Mouse (Mus musculus) thymus, postnatal 25 days (tissue): ENCODE results near the gene Rbm5.

ENCODE experiments used
- DNase-seq: peaks from one replicate; pipeline ENCODE4 v3.0.0; 2022

Gene Rbm5

DNA sequence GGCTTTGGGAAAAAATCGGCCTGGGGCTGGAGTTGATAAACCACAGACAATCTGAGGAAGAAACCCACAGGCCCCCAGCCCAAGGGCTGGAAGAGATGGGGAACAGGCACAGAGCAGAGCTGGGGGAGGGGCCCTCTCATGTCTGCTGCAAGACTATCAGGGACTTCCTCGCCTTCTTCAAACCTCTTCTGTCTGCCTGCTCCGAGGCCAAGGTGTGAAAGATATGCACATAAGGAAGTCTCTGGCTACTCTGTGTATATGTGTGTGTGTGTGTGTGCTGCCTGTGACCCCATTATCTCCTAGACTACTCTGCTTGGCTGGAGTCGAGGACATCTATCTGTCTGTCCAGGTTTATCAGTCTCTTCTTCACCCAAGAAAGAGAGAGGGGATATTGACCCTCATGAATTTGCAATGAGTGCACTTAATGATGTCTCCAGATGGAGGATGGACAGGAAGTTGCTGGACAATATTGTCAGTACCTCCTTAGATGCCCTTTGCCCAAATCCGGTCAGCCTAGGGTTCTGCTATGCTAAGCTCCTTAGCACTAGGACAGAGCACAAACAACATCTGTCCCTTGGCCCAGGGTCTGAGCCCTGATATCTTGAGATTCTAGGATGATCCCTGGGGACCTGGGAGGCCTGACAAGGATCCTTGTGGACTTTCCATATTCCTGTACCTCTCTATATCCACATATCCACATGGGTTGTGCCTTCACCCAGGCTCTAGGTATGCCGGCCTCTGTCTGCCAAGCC is 41.7 kb downstream of the Rbm5 start:
- DNase-seq = no peak

DNA sequence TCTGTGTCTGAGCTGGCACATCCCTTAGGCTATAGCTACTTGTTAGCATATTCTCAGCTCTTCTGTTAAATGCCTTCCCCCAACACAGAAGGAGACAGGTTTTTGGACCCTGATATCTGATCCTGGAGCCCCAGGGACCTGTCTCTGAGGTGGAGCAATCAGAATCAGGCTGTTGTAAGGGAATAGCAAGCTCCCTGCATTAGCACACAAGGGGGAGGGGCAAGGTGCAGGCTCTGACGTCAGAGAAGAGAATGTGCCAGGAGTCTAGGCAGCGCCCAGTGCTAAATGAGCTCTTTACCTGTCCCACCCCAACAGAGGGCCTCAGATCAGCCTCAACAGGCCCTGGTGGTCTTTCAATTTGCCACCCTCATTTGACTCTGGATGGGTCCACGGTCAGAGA is 43.8 kb downstream of the Rbm5 start:
- no peak for DNase-seq

DNA sequence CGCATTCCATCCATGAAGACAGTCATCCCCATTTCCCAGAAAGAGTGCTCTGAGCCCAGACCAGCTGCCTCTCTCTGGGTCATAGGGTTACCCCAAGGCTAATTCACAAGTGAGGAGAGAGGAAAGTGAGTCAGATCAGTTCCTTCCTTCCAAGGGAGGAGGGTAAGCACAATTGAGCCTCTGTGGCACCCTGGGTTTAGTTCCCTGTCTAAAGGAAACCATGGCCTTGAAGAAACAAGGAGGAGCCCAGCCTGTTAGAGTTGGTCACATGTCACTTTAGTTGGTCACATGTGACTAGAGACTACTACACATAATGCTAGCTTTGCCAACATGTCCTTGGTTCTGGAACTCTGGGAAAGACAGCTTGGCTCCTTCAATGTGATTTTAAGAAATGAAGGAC is 46.0 kb downstream of the Rbm5 start:
- no peak for DNase-seq

DNA sequence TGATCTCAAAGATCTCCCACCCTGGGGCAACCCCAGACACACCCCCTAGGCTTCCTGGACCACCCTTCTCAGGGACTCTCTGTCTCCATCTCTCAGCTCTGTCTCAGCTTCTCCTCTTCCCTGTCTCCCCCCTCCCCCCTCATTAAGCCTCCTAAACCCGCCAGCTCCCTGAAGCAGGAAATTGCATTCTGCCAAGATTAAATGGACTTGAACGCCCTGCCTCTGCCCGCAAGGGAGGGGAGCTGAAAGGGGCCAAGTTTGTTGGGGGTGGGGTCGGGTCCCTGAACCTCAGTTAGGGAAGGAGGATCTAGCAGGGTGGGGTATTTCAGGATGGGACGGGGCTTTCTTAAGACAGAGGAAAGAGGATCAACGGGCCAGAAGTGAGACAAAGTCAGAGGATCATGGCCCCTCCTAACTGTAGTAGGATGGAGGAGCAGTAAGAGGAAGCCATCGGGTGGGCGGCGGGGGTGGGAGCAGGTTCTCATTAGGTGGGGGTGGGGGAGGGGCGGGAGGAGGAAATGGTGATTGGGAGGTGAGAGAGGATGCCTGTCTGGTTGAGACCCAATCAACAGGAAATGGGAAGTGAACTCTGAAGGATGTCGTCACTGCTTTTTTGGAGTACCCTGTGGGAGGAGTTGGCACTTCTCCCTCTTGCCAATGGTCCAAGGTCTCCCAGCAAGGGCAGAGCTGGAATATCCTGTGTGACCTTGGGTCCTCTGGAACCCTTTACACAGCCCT is 46.8 kb downstream of the Rbm5 start:
- no peak for DNase-seq

DNA sequence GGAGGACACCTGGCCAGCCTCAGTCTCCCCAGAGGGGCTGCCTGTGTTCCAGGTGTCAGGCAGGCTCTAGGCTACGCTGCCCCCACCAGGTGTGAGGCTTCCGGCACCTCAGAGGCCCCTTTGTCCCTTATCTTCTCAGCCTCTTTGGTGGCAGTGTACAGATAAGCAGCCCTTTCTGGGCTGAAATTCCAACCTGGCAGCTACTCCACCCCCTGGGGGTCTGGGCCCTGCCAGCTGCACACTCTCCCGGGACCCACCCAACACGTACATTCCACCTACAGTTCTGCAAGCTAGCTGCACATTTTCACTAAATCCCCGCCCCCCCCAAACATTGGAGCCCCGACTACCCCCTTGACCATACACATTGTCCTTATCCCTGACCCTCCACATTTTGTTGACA is 47.5 kb downstream of the Rbm5 start:
- no peak for DNase-seq

DNA sequence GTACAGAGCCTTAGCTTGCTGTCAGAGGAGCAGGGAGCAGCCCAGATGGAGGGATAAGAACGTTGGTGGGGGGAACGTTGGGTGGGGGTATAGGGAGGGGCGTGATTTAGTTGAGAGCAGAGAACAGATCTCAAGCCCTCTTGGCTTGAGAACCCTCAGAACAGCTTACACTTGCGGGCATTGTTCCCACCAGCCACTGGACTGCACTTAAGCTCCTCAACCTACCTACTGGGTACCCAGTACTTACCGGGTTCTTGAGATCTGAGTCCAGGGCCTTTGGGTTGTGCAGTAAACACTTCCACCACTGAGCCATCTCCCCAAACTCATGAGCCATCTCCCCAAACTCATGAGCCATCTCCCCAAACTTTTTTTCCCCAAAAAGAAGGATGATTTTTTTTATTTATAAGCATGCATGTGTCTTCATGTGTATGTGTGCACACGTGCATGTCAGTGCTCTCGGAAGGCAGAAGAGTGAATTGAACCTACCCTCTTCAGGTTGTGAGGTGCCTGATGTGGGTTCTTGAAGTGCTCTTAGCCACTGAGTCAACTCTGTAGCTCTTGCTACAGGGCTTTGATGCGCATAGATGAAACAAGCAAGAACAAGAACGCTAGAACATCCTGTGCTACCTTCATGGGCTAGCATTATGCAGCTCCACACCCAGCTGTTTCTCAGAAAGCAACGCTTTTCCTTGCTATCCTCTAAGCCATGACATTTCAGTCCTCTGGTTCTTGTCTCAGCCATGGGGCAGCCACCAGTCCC is 51.8 kb downstream of the Rbm5 start:
- DNase-seq = peak; percentile 28

DNA sequence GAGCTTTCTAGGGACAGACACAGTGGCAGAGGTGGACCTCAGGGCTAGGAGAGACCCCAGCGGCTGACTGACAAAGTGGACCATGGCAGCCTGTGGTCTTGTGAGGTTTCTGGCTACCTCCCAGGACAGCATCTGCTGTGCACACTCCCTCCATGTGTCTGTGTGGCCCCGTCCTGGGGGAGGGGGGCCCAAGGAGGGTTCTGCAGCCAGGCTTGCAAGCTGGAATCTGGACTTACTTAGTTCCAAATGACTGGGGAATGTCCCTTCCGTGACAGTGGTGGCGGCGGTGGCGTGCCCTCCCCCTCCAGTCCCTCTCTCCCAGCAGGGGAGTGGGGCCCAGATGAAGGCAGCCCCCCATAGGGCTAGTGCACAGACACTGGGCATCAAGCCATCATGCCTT is 53.8 kb downstream of the Rbm5 start:
- no peak for DNase-seq

DNA sequence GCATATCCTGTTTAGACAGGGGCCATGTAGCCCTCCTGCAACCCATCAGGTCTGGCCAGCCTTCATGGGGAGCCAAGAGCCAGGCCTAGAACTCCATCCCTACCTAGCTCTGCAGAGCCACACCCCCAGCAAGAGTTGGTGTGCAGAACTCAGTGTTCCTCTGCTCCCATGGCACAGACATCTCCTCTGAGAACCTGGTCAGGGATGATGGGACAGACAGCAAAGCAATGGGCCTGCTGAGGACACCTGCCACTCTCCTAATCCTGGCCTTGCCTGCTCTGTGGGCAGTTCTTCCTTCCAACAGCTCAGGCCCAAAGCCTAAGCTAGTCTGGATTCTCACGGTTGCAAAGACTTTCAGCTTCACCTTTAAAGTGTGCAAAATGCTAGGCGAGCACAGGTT is 55.2 kb downstream of the Rbm5 start:
- DNase-seq = no peak

DNA sequence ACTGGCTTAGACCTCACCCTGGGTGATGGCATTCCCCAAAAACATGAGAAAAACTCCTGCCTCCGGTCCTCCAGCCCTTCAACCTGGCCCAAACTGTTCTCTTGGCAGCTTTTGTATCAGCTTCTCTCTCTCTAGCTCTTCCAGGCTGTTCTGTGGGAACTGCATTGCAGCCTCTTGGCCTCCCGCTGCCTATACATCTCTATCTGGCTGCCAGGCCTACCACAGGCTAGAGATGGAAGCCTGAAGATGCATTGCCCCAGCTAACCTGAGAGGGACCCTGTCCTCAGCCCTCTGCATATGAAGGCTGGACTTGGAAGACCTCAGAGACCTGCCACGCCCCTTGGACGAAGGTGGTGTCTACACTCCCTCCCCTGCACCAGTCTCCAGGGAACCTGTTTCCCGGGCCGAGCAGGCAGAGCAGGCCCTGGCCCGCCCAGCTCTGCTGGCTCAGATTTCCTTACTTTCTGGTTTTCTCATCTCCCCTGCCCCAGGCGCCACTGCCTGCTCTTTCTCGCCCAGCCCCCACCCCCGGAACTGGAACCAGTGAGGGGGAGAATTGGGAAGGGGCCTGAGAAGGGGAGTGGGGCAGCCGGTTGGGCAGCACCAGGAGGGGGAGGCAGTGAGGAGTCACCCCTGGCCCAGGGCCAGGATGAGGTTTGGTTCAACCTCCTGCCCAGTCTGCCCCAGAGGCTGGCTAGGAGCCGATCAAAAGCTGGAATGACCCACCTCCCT is 56.4 kb downstream of the Rbm5 start:
- no peak for DNase-seq

DNA sequence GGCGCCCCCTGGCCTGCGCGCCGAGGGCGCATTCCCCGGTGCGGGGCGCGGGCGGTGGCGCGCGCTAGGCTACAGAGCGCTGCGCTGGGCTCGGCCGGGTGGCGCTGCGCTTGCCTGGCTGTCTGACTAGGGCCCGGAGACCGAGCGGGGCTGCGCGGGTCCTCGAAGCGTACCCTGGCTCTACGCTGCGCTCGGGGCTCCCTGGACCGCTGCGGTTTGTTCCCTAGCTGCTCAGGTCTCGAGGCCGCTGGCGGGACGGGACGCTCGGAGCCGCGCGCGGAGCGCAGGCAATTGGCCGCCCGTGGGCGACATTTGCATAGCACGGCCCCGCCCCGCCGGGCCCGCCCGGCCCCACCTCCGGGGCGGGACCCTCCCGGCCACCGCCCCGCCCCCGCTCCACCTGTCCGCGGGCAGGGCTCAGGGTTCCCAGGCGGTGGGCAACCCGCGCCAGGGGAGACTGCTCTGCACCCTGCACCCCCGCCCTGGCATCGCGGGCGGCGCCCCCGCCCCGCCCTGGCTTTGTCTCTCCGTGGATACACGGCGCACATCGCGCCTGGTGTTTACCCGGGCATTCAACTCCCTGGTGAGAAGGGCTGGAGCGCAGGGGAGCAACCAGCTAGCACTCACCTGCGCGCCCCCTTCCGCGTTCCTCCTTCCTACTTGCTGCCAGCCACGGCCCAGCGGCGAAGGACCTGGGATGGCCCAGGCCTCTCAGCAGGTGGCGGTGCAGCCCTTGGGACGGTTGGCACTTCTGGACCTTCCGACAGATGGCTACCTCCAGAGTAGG is 60.9 kb downstream of the Rbm5 start, which contains the start of gene Sema3f:
TSS of gene Sema3f (minus strand) at position 779 of the 787 bp plus-strand sequence.
- DNase-seq = peak; percentile 86

DNA sequence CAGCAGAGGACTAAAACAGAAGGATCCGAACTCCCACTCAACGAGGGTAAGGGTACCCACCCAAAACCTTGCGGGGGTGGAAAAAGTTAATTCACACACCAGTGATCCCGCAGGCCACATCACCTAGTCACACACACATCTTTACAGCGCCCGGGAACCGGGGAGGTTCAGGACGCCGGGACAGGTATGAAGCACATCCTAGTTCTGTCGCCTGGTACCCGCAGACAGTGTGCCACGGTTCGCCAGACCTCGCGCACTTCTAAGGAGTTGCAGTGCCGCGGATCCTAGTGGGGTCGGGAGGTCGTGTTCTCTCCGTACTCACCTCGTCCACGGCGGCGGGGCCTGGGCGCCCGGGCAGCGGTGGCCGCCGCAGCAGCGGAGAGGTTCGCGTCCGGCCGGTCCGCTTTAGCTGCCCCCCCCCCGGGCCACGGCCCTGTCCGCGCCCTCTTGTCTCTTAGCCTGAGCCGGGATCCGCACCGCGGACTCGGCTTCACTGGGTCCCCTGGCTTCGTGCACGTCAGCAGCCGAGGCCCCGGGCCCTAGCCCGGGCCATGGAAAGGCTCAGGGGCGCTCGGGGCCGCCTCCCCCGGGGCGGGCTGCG is 61.6 kb downstream of the Rbm5 start:
- DNase-seq = peak; percentile 24

DNA sequence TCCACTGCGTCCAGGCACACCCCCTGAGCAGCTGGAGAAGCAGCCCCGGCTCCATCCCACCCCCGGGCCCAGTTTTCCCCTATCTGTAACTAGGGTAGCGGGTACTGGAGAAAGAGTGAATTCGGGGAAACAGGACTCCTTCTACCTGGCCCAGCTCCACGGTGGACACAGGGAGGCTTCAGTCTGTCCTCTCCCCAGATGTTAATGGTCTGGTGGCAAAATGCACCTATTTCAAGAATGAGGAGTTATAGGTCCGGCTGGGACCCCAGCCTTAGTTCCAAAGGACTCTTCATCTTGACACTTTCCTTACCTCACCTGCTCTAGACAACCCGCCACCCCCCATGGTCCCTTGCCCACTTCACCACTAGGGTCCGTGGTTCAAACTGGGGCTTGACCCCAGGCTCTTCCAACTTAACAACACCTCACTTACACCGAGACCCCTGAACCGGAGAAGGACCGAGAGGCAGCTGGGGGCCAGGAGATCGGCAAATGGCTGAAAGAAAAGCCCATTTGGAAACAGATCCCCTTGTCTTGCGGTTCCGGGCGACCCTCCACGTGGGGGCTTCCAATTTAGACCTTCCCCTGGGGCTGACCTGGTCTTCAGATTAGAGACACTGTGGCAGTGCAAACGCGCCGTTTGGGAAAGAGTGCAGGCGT is 62.2 kb downstream of the Rbm5 start:
- no peak for DNase-seq

DNA sequence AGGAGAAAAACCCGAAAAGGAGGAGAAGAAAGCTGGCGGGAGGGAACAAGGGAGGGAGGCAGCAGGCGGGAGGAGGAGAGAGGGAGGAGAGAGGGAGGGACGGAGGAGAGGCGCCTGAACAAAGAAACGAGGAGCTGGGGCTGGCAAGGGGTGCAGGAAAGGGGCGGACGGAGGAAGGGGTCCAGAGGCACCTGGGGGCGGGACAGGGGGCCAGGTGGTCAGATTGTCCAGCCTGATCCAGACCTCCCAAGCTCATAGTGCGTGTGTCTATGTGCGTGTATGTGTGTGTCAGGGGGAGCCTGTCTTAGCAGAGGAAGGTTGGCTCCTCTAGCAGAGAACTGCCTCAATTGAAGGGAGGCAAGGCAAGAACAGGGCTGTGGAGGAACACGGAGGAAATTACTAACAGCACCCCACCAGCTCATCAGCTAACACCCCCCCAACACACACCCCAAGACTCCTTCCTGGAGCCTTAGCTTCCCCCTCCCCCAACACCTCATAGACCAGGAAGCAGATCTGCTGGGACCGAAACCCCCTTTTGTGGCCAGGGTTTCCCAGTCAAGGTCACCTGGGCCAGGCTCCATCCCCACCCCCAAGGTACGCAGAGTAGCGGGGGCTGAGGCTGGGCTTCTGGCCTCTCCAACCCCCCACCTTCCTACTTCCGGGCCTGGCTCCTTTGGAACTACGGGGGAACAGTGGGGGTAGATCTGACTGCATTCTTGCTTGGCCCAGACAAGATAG is 62.9 kb downstream of the Rbm5 start:
- DNase-seq = no peak

DNA sequence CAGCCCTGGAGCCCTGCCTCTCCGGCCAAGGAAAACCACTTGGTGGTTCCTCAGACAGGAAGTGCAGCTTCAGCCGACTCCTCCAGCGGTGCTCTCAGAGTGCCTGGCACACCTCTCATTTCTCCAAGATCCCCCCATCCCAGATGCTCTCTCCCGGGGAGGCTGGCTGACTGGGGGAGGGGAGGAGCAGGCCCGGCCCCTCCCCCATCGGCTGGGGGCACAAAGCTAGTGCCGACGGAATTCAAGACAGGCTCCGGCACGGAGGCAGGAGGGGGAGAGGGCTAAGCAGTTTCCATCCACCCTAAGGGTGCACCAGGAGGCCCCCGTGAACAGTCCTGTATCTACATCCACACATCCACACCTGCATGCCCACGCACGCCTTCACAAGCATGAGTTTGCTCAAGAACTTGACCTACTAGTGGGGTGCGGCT is 64.0 kb downstream of the Rbm5 start:
- DNase-seq = no peak

DNA sequence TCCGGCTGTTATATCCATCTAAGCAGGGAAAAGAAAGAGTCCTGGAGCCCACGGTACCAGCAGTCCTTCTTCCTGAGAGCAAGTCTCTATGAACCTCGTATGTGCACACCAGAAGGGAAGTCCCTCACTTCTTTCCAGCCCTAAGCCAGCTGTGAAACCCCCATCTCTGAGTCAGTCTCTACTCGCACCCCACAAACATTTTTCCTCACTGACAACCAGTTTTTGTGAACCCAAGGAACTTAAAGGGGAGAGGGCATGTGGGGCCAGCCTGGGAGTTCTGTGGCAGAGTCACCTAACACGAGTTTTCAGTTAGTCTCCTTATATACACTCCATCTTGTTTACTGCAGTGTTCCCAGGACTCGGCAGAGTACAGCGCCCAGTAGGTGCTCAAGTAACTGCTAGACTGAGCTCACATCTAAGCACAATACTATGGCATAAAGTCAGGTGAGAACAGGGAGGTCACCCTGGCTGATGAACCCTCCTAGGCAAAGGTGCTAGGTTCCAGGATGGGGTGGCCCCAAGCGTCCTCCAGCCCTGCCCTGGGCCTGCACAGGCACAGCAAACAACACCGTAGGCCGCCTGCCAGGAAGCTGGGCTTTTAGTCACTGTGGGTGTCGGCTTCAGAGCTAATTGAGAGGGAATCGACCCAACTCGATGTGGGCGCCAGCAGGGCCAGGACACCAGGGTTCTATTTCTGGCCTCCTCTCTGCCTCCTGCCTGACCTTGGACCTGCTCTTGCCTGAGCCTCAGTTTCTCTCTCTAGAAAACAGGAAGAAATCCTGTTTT is 67.3 kb downstream of the Rbm5 start:
- no peak for DNase-seq

DNA sequence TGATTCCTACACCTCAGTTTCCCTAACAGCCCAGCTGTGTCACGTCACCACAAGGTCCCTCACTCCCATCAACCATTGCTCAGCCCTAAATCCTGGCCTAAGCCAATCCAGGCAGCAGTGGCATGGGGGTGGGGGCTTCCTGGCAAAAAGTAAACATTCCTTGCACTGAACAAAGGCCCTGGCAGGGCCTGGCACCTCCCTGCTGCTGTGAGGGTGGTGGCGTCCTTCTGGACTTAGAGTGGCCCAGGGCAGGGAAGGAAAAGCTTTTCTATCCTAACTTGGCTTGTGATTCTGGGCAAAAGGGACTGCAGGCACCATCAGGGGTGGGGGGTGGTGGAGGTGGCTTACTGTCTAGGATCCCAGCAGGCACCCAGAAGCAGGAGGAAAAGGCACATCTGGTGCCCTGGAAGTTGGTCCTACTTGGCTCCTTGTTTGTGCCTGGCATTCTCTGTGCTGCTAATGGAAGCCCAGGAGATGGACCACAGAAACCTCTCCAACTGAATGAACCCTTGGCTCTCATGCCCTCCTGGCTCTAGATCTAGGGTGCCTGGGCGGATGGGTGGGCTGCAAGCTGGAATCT is 68.1 kb downstream of the Rbm5 start:
- DNase-seq = no peak

DNA sequence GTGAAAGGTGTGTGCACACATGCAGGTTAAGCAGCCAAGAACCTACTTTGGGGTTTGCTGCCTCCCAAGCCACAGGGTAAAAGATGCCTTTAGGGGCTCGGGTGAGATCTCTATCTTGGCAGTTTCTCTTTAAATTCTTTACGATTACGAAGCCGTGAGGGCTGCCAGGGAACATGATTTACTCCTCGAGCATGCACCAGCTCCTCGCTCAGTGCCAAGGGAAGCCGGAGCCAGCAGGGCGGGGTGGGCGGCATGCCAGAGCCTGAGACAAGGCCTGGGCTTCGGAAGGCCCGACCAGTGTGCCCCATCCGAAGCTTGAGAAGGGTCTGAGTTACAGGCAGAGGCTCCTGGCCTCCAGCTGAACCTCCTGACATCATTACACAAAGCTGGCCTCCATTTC is 69.2 kb downstream of the Rbm5 start:
- no peak for DNase-seq

DNA sequence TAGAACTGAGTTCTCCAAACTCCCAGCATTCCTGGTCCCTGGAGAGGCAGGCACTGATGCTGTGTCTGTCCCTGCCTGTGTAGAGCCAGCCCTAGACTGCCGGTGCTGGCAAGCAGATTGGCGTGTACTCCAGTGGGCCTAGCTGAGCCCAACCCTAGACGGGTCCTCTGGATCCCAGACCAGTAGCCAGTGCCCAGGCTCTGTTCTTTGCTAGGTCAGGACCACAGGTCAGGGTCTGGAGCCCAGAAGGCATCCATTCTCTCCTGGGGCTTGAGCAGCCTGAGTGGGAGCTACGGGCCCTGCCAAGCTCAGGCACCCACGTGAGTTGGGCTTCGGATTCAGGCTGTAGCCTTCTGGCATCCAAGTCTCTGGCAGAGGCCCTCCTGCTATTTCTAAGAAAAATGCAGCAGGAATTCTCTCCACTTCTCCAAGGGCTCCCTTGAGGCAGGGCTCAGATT is 70.7 kb downstream of the Rbm5 start:
- DNase-seq = no peak

DNA sequence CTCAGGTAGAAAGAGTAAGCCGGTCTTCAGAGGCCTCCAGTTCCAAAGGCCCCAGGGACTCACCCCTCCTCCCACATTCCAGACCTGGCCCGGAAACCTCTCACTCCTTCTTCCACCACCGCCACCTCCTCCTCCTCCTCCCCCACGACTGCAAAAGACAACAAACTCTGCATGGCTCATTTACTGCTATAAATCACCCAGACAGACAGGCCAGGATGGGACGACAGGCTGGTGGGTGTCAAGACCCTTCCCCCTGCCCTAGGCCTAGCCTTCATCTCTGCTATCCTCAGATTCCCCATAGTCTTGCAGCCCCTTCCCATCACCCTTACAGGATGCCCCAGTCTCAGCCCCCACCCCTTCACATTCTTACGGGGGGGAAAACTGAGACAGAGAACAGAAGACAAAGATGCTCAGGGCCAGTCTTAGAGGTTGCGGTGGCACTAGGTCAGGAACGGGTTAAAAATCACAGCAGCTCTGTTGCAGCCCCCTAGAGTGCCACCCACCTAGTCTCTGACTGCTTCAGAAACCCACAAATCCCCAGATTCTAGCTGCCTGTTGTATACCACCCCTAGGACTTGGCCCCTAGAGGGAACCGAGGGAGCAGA is 71.3 kb downstream of the Rbm5 start:
- no peak for DNase-seq
